Mouse (Mus musculus) left cerebral cortex, adult 18-20 months (tissue): ENCODE measurements at regions not wholly inside any gene's neighbourhood (a gene's known extent, or its start where the extent isn't known, plus 50 kb on each side); places are given as distances from the start of the nearest gene placed in this dataset.

ENCODE experiments used
- DNase-seq, 2 experiments: peaks; one replicate each; pipeline ENCODE4 v3.0.0; 2021 to 2022; ENCODE audit warnings: low spot score in 2 of 2, mixed read lengths in 1 of 2

GRCm38 (mm10) chr17:9729020-9729419 lies 59.5 kb upstream of the Pabpc6 start:
- DNase-seq = no peak

- DNase-seq = peak; percentile 9 to 32
Measured at GRCm38 (mm10) chr17:9725704-9726469, 56.4 kb upstream of the Pabpc6 start.

GRCm38 (mm10) chr17:9723484-9723883 lies 54.0 kb upstream of the Pabpc6 start:
- DNase-seq = no peak

GRCm38 (mm10) chr17:9722709-9723108 lies 53.2 kb upstream of the Pabpc6 start:
- no peak for DNase-seq
